Mouse (Mus musculus) frontal cortex, postnatal 25 days (tissue): Measurements from ENCODE around the gene Oxct1.

Experiments used
- DNase-seq, 2 experiments: peaks; one replicate each; pipeline ENCODE4 v3.0.0; 2022; ENCODE audit warnings: low spot score in 2 of 2

Gene Oxct1

GRCm38 (mm10) chr15:4028411-4028700 is 2.2 kb downstream of the Oxct1 start:
- DNase-seq, result no peak

GRCm38 (mm10) chr15:4028960-4029359 is 2.8 kb downstream of the Oxct1 start:
- DNase-seq, result no peak

GRCm38 (mm10) chr15:4033168-4034004 is 7.2 kb downstream of the Oxct1 start:
- DNase-seq, result no peak

GRCm38 (mm10) chr15:4042423-4042822 is 16.2 kb downstream of the Oxct1 start:
- no peak for DNase-seq

- no peak for DNase-seq
Measured at GRCm38 (mm10) chr15:4043032-4043471, 16.9 kb downstream of the Oxct1 start.

- no peak for DNase-seq
Measured at GRCm38 (mm10) chr15:4056627-4057026, 30.4 kb downstream of the Oxct1 start.

GRCm38 (mm10) chr15:4063574-4063973 is 37.4 kb downstream of the Oxct1 start:
- DNase-seq, result no peak

GRCm38 (mm10) chr15:4064013-4064412 is 37.8 kb downstream of the Oxct1 start:
- DNase-seq, result no peak

GRCm38 (mm10) chr15:4064694-4065093 is 38.5 kb downstream of the Oxct1 start:
- no peak for DNase-seq

- no peak for DNase-seq
Measured at GRCm38 (mm10) chr15:4067273-4067990, 41.2 kb downstream of the Oxct1 start.

GRCm38 (mm10) chr15:4077978-4078377 is 51.8 kb downstream of the Oxct1 start:
- no peak for DNase-seq

GRCm38 (mm10) chr15:4078785-4079184 is 52.6 kb downstream of the Oxct1 start:
- DNase-seq, result no peak

GRCm38 (mm10) chr15:4079425-4080189 is 53.4 kb downstream of the Oxct1 start:
- DNase-seq, result no peak

GRCm38 (mm10) chr15:4085600-4086384 is 59.6 kb downstream of the Oxct1 start:
- no peak for DNase-seq

- DNase-seq, result no peak
Measured at GRCm38 (mm10) chr15:4087446-4087845, 61.3 kb downstream of the Oxct1 start.

GRCm38 (mm10) chr15:4087914-4088313 is 61.7 kb downstream of the Oxct1 start:
- DNase-seq, result no peak

- no peak for DNase-seq
Measured at GRCm38 (mm10) chr15:4090601-4091000, 64.4 kb downstream of the Oxct1 start.

- no peak for DNase-seq
Measured at GRCm38 (mm10) chr15:4092586-4092985, 66.4 kb downstream of the Oxct1 start.

GRCm38 (mm10) chr15:4100341-4100921 is 74.2 kb downstream of the Oxct1 start:
- DNase-seq, result no peak

GRCm38 (mm10) chr15:4101025-4101424 is 74.8 kb downstream of the Oxct1 start:
- DNase-seq, result no peak

GRCm38 (mm10) chr15:4104319-4104718 is 78.1 kb downstream of the Oxct1 start:
- DNase-seq, result no peak
